Mouse (Mus musculus): ENCODE measurements around the gene Erp44.

- TF ChIP-seq CTCF (IDR thresholded peaks at IDR 0.05; ENCODE audit: low read depth): no peak
- TF ChIP-seq EP300 (IDR thresholded peaks at IDR 0.05; ENCODE audit: low read depth): no peak
Observed at GRCm38 (mm10) chr4:48175666-48176065, 103.7 kb downstream of the Erp44 start.

Data from liver, postnatal 0 days (tissue).